Mouse (Mus musculus) lung, postnatal 0 days (tissue): ENCODE measurements around the gene Nqo2. TPM values are rescaled to one million over a fixed set of nuclear protein-coding genes. Genes with fewer than 3 reads are reported as not detected.

ENCODE experiments used
- ATAC-seq: fragments of 200-750 bp; cut with Nextera tagmentation; 2 replicates; pipeline ENCODE4 v1.8.0; 2017; ENCODE audit warnings: moderate library complexity
- DNase-seq: peaks from one replicate; pipeline ENCODE4 v3.0.0-alpha.2; 2016; ENCODE audit warnings: low spot score
- H3K27ac ChIP-seq: fragments of 300-500 bp; sonication (generic); 2 replicates; pipeline ENCODE4 v1.5.1; 2014; ENCODE audit warnings: antibody characterized with exemption, mild to moderate bottlenecking, low read length, mixed read lengths
- H3K27me3 ChIP-seq: fragments of 300-500 bp; sonication (generic); replicated peaks from 2 replicates; pipeline ENCODE4 v1.6.1; 2014; ENCODE audit warnings: low read length, mixed read lengths; ENCODE audit not compliant: insufficient read depth
- H3K36me3 ChIP-seq: fragments of 300-500 bp; sonication (generic); 2 replicates; pipeline ENCODE4 v1.6.1; 2014; ENCODE audit warnings: low read length, mixed read lengths; ENCODE audit not compliant: insufficient read depth
- H3K4me1 ChIP-seq: fragments of 300-500 bp; sonication (generic); 2 replicates; pipeline ENCODE4 v1.6.1; 2014; ENCODE audit warnings: antibody characterized with exemption, low read depth, low read length, mixed read lengths; ENCODE audit not compliant: insufficient read depth
- H3K4me2 ChIP-seq: fragments of 300-500 bp; sonication (generic); replicated peaks from 2 replicates; pipeline ENCODE4 v1.6.1; 2014; ENCODE audit warnings: low read depth, mild to moderate bottlenecking, low read length, moderate library complexity, mixed read lengths
- H3K4me3 ChIP-seq: fragments of 300-500 bp; sonication (generic); 2 replicates; pipeline ENCODE4 v1.5.1; 2014; ENCODE audit warnings: low read depth, low read length
- H3K9ac ChIP-seq: fragments of 300-500 bp; sonication (generic); replicated peaks from 2 replicates; pipeline ENCODE4 v1.6.1; 2014; ENCODE audit warnings: low read depth, mild to moderate bottlenecking
- H3K9me3 ChIP-seq: fragments of 300-500 bp; sonication (generic); 2 replicates; pipeline ENCODE4 v1.6.1; 2016; ENCODE audit warnings: low read length, mixed read lengths
- CTCF ChIP-seq: IDR thresholded peaks from 2 replicates; pipeline ENCODE4 v1.5.1; 2016; ENCODE audit warnings: antibody characterized with exemption, mild to moderate bottlenecking
- EP300 ChIP-seq: IDR thresholded peaks from 2 replicates; pipeline ENCODE4 v1.6.1; 2016; ENCODE audit warnings: antibody characterized with exemption, mild to moderate bottlenecking, control low read depth
- WGBS: fragments of 180-500 bp; shearing (Covaris S2); extraction: QIAGEN DNeasy Blood & Tissue Kit; methylation state at CpG from one replicate; pipeline ENCODE4 v1.1.7; 2014; 5-methylcytosine and 5-hydroxymethylcytosine counted together
- polyA plus RNA-seq: library from polyadenylated mRNA; unstranded; fragments of >200 nt; fragmentation: Nextera tagmentation; extraction: Ambion mirVana; gene quantifications from 2 replicates; pipeline ENCODE4 v1.2.1, GENCODE M21; 2015

Gene Nqo2
- polyA plus RNA-seq, 1 experiment from 2014 or later: 18.4 TPM

DNA sequence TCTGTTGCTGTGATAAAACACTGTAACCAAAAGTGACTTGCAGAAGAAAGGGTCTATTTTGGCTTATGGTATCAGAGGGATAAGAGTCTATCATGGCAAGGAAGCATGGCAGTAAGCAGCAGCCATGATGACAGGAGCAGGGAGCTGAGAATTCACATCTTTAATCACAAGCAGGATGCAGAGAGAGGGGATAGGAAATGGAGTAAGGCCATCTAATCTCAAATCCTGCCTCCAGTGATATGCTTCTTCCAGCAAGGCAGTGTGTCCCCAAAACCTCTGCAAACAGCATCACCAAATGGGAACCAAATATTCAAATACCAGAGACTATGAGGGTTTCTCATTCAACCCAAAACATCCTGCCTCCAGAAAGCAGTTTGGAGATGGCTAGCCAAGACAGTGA lies 2.1 kb downstream of the Nqo2 start:
- H3K4me2 ChIP-seq: no peak overlapping the region
- no peak overlapping the region for H3K27ac ChIP-seq
- H3K27me3 ChIP-seq: no peaks in the 10 kb centered on the region
- no peak overlapping the region for H3K9ac ChIP-seq
- H3K4me1 ChIP-seq: no peaks in the 10 kb centered on the region; the same call in 1 of the 2 replicates
- TF ChIP-seq EP300: no peak
- no peaks in the 10 kb centered on the region for H3K36me3 ChIP-seq
- ATAC-seq (no peak), DNase-seq (no peak)
- H3K4me3 ChIP-seq: no peak overlapping the region
- H3K9me3 ChIP-seq: no peaks in the 10 kb centered on the region

DNA sequence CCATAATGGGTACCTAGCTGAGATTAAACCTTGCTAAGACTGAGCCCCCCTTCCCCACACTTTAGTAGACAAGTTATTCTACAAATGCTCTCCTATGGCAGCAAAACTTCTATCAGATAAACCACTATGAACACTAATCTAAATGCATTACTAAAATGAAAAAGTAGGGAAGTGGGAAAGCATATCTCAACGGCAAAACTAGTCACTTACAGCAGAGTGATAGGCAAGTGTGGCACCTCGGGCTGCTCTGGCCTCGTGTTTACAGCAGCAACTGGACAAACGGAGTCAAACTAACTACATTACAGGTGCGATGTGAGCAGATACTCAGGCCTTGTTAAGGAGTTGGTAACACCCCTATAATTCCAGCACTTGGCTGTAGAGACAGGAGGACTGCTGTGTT lies 25.1 kb downstream of the Nqo2 start:
- no peaks in the 10 kb centered on the region for H3K27me3 ChIP-seq
- no peak overlapping the region for H3K9ac ChIP-seq
- no peak overlapping the region for H3K4me3 ChIP-seq
- H3K4me2 ChIP-seq: no peak overlapping the region
- H3K9me3 ChIP-seq: no peaks in the 10 kb centered on the region
- ATAC-seq (no peak), DNase-seq (no peak)
- H3K4me1 ChIP-seq: no peaks in the 10 kb centered on the region
- no peak overlapping the region for H3K27ac ChIP-seq
- TF ChIP-seq EP300 (no peak), CTCF (no peak)
- WGBS: 77% methylated on average over 5 of the region's 5 CpGs
- H3K36me3 ChIP-seq: no peaks in the 10 kb centered on the region; the same call in 1 of the 2 replicates

DNA sequence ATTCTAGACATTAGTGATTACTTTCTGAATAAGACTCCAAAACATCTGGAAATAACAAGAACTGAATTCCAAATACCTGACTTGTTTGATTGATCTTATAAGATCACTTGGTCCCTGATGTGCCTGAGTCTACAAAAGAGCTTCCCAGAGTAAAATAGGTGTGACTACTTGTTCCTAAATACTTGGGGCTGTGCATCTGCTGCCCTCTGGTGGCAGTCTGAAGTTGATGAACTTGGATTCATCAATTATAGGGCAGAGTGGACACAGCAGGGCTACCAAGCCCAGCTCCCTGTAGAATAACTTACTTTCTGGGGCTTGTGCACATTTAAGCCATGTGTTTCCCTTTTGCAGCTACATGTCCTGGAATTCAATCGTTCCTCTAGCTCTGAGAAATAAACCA lies 30.7 kb downstream of the Nqo2 start:
- Histone ChIP-seq H3K4me3 (no peak overlapping the region), H3K4me2 (no peak overlapping the region), H3K36me3 (no peaks in the 10 kb centered on the region), H3K27me3 (no peaks in the 10 kb centered on the region), H3K4me1 (no peaks in the 10 kb centered on the region), H3K9ac (no peak overlapping the region), H3K9me3 (no peaks in the 10 kb centered on the region), H3K27ac (no peak overlapping the region)
- TF ChIP-seq EP300 (no peak), CTCF (peak; percentile 94)
- WGBS: 16% methylated on average over 1 of the region's 1 CpGs
- ATAC-seq (peak; percentile 55), DNase-seq (peak; percentile 87)

DNA sequence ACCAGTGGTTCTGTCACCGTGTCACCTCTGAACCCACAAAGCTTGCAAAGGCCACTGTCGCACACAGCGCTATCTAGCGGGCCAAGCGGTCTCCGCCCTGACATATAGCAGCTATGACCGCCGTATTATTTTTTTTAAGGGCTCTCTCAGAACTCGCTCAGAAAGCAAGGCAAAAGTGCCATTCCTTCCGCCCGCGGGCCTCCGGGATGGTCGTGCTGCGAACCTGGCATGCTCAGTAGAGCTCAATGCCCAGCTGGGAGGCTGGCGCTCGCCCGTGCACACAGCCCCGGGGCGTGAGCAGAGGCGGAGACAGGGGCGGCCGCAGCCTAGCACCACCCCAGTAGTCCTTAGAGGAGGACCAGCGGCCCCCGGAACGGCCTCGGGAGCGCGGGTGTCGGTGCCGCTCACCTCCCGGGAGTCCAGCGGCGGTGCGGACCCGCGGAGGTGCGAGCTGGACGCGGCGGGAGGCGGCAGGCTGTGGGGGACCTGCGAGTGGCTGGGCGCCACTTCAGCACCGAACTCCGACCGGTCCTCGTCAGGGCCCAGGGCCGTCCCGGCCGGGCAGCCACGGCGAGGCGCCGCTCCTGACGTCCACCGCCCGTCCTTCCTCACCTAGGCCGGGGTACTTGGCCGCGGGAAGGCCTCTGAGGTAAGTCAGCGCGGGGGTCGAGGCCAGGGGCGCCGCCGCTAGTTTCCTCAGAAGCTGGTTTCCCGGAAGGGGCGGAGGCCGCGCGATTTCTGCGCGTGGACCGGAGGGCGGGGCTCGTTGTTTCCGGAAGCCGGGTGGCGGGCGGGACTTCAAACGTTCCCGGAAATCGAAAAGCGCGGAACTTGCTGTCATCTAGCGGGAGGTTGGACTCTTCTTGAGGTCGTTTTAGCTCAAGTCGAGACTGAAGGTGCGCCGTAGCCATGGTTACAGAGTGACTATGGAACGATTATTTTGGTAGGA lies 37.8 kb downstream of the Nqo2 start, which contains the start of the genes Ripk1 and Serpinb6a:
Gene Ripk1 (plus strand): TSS at position 306 of the 949 bp plus-strand sequence.
Gene Serpinb6a (minus strand): TSS at position 737 of the 949 bp plus-strand sequence.
- ATAC-seq: peak; percentile 100
- WGBS: under 1% methylated on average over 81 of the region's 92 CpGs
- TF ChIP-seq CTCF (peak; percentile 68), EP300 (peak; percentile 43; the same call in 1 of the 2 replicates)
- Histone ChIP-seq H3K36me3 (no peaks in the 10 kb centered on the region), H3K27me3 (no peaks in the 10 kb centered on the region), H3K27ac (peak within 1 kb of the TSS; percentile 94), H3K4me1 (peaks cover 8% of the 10 kb centered on the region; the same call in 1 of the 2 replicates), H3K4me3 (peak within 1 kb of the TSS; percentile 95), H3K4me2 (peak within 1 kb of the TSS; percentile 77), H3K9ac (peak within 1 kb of the TSS; percentile 89), H3K9me3 (no peaks in the 10 kb centered on the region)
- DNase-seq: peak; percentile 95

DNA sequence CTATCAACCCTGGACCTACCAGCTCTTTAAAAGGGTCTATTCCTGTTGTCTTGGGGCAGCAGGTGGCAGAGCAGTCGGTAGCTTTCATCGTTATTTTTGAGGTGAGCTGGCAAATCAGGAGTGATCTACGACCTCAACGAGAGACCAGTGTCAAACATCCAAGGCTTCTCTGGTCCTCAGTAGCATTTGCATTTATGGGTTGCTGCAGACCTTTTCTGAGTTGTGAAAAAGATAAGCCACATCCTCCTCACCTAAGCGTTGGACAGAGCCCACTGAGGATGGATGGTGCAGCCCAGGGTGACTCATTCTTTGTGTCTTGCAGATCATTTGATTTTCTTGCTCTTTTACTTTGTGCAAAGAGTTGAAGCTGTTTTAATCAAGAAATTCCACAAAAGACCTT lies 38.6 kb downstream of the Nqo2 start:
- Histone ChIP-seq H3K27me3 (no peaks in the 10 kb centered on the region), H3K27ac (no peak overlapping the region), H3K4me2 (peak overlapping the region; percentile 77), H3K36me3 (no peaks in the 10 kb centered on the region), H3K9ac (0 out of 2 replicates have a peak overlapping the region, but pooled peaks have one; percentile 89), H3K4me1 (peaks cover 8% of the 10 kb centered on the region; the same call in 1 of the 2 replicates), H3K9me3 (no peaks in the 10 kb centered on the region), H3K4me3 (peak overlapping the region; percentile 95)
- ATAC-seq (no peak), DNase-seq (no peak)
- TF ChIP-seq CTCF: no peak
- no peak for TF ChIP-seq EP300
- WGBS: 10% methylated on average over 5 of the region's 5 CpGs

DNA sequence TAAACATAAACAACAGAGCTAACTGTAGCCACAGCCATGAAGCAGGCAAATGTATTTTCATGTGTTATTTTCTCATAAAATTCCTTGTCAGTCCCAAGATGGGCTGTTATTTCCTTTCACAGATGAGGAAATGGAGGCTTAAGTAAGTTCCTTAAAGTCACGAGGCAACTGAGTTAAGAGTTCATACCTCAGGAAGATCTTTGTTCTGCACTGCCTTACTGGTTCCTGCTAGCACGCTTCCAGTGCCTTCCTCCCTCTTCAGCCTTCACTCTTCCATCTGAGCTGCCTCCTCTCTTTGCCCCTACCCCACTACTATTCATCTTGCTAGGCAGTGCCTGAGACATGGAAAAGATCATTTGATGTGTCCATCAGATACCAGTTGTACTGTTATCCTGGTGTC lies 42.7 kb downstream of the Nqo2 start:
- no peak overlapping the region for H3K9ac ChIP-seq
- peaks cover 5% of the 10 kb centered on the region; the same call in 1 of the 2 replicates for H3K4me1 ChIP-seq
- peaks cover 3% of the 10 kb centered on the region; the same call in 1 of the 2 replicates for H3K36me3 ChIP-seq
- TF ChIP-seq EP300: no peak
- no peak for TF ChIP-seq CTCF
- no peaks in the 10 kb centered on the region for H3K27me3 ChIP-seq
- ATAC-seq (no peak), DNase-seq (no peak)
- no peaks in the 10 kb centered on the region for H3K9me3 ChIP-seq
- H3K27ac ChIP-seq: no peak overlapping the region
- WGBS: 49% methylated on average over 2 of the region's 2 CpGs
- H3K4me3 ChIP-seq: no peak overlapping the region
- H3K4me2 ChIP-seq: no peak overlapping the region
